Mouse (Mus musculus) liver, postnatal 0 days (tissue): Measurements from ENCODE around the gene Fads2. TPM values are rescaled to one million over a fixed set of nuclear protein-coding genes. Genes with fewer than 3 reads are reported as not detected.
A peak's percentile ranks its signal among the peaks of the same experiment; 100 is the strongest.

Experiments used
- ATAC-seq: fragments of 200-750 bp; cut with Nextera tagmentation; 2 replicates; pipeline ENCODE4 v1.8.0; 2017; ENCODE audit warnings: mild to moderate bottlenecking, moderate library complexity
- DNase-seq: peaks from one replicate; pipeline ENCODE4 v3.0.0-alpha.2; 2016
- H3K27ac ChIP-seq: fragments of 300-500 bp; sonication (generic); 2 replicates; pipeline ENCODE4 v1.5.1; 2014; ENCODE audit warnings: antibody characterized with exemption, moderate library complexity, mild to moderate bottlenecking, low read depth
- H3K27me3 ChIP-seq: fragments of 300-500 bp; sonication (generic); 2 replicates; pipeline ENCODE4 v1.6.1; 2014; ENCODE audit warnings: low read length, control low read depth, mixed read lengths; ENCODE audit not compliant: insufficient read depth
- H3K36me3 ChIP-seq: fragments of 300-500 bp; sonication (generic); replicated peaks from 2 replicates; pipeline ENCODE4 v1.6.1; 2014; ENCODE audit warnings: mild to moderate bottlenecking, control low read depth, low read length, moderate library complexity, mixed read lengths; ENCODE audit not compliant: insufficient read depth
- H3K4me1 ChIP-seq: fragments of 300-500 bp; sonication (generic); 2 replicates; pipeline ENCODE4 v1.6.1; 2014; ENCODE audit warnings: antibody characterized with exemption, mild to moderate bottlenecking, control low read depth; ENCODE audit not compliant: insufficient read depth
- H3K4me2 ChIP-seq: fragments of 300-500 bp; sonication (generic); 2 replicates; pipeline ENCODE4 v1.6.1; 2014; ENCODE audit warnings: low read depth, mild to moderate bottlenecking, low read length, moderate library complexity, mixed read lengths
- H3K4me3 ChIP-seq: fragments of 300-500 bp; sonication (generic); 2 replicates; pipeline ENCODE4 v1.5.1; 2014; ENCODE audit warnings: low read depth, low read length
- H3K9ac ChIP-seq: fragments of 300-500 bp; sonication (generic); replicated peaks from 2 replicates; pipeline ENCODE4 v1.6.1; 2014; ENCODE audit warnings: mild to moderate bottlenecking, moderate library complexity
- H3K9me3 ChIP-seq: fragments of 300-500 bp; sonication (generic); 2 replicates; pipeline ENCODE4 v1.6.1; 2016; ENCODE audit warnings: mild to moderate bottlenecking, control low read depth, low read length, mixed read lengths
- CTCF ChIP-seq: sonication (generic); IDR thresholded peaks from 2 replicates; pipeline ENCODE4 v1.5.1; 2016; ENCODE audit warnings: antibody characterized with exemption, low read depth
- EP300 ChIP-seq: IDR thresholded peaks from 2 replicates; pipeline ENCODE4 v1.6.1; 2016; ENCODE audit warnings: antibody characterized with exemption, low read depth, mild to moderate bottlenecking
- WGBS: fragments of 180-500 bp; shearing (Covaris S2); extraction: QIAGEN DNeasy Blood & Tissue Kit; methylation state at CpG from one replicate; pipeline ENCODE4 v1.1.7; 2014; ENCODE audit not compliant: insufficient replicate concordance; 5-methylcytosine and 5-hydroxymethylcytosine counted together
- polyA plus RNA-seq: library from polyadenylated mRNA; unstranded; fragments of >200 nt; fragmentation: Nextera tagmentation; extraction: Ambion mirVana; gene quantifications from 2 replicates; pipeline ENCODE4 v1.2.1, GENCODE M21; 2015

Gene Fads2
- polyA plus RNA-seq, 1 experiment from 2014 or later, result 216 TPM

GRCm38 (mm10) chr19:10038910-10039309 is 62.6 kb downstream of the Fads2 start:
- H3K9ac ChIP-seq, result no peak overlapping the region
- H3K27me3 ChIP-seq, result no peaks in the 10 kb centered on the region
- no peak for DNase-seq
- no peak for ATAC-seq
- TF ChIP-seq CTCF (no peak), EP300 (no peak)
- peaks cover 29% of the 10 kb centered on the region for H3K4me1 ChIP-seq
- peaks cover 26% of the 10 kb centered on the region for H3K36me3 ChIP-seq
- H3K4me3 ChIP-seq, result no peak overlapping the region
- 50% methylated on average over 3 of the region's 3 CpGs for WGBS
- H3K9me3 ChIP-seq, result no peaks in the 10 kb centered on the region
- H3K27ac ChIP-seq, result no peak overlapping the region
- H3K4me2 ChIP-seq, result no peak overlapping the region

- peaks cover 25% of the 10 kb centered on the region for H3K4me1 ChIP-seq
- no peak for ATAC-seq
- no peak for DNase-seq
- TF ChIP-seq EP300 (no peak), CTCF (no peak)
- no peak overlapping the region for H3K4me2 ChIP-seq
- peaks cover 30% of the 10 kb centered on the region for H3K36me3 ChIP-seq
- H3K4me3 ChIP-seq, result no peak overlapping the region
- no peaks in the 10 kb centered on the region for H3K9me3 ChIP-seq
- WGBS, result 80% methylated on average over 3 of the region's 3 CpGs
- no peak overlapping the region for H3K9ac ChIP-seq
- no peaks in the 10 kb centered on the region for H3K27me3 ChIP-seq
- H3K27ac ChIP-seq, result no peak overlapping the region
Measured at GRCm38 (mm10) chr19:10038364-10038763, 63.2 kb downstream of the Fads2 start.

GRCm38 (mm10) chr19:10037534-10037933 is 64.0 kb downstream of the Fads2 start:
- ATAC-seq, result no peak
- Histone ChIP-seq H3K4me1 (peaks cover 20% of the 10 kb centered on the region), H3K9me3 (no peaks in the 10 kb centered on the region), H3K36me3 (peaks cover 36% of the 10 kb centered on the region), H3K27me3 (no peaks in the 10 kb centered on the region), H3K4me3 (no peak overlapping the region), H3K4me2 (no peak overlapping the region), H3K27ac (no peak overlapping the region), H3K9ac (no peak overlapping the region)
- TF ChIP-seq CTCF (no peak), EP300 (no peak)
- WGBS, result 65% methylated on average over 2 of the region's 2 CpGs
- no peak for DNase-seq

- no peak overlapping the region for H3K4me3 ChIP-seq
- 0 out of 2 replicates have a peak, but pooled peaks cover 2% of the 10 kb centered on the region for H3K4me1 ChIP-seq
- H3K9me3 ChIP-seq, result no peaks in the 10 kb centered on the region
- DNase-seq (peak; percentile 90), ATAC-seq (peak; percentile 69)
- TF ChIP-seq EP300 (no peak), CTCF (peak; percentile 98)
- H3K27me3 ChIP-seq, result no peaks in the 10 kb centered on the region
- 67% methylated on average over 8 of the region's 8 CpGs for WGBS
- H3K36me3 ChIP-seq, result peaks cover 58% of the 10 kb centered on the region
- no peak overlapping the region for H3K27ac ChIP-seq
- H3K9ac ChIP-seq, result no peak overlapping the region
- no peak overlapping the region for H3K4me2 ChIP-seq
Measured at GRCm38 (mm10) chr19:10034785-10035447, 66.6 kb downstream of the Fads2 start.

- Histone ChIP-seq H3K4me1 (0 out of 2 replicates have a peak, but pooled peaks cover 2% of the 10 kb centered on the region), H3K4me3 (no peak overlapping the region)
Measured at GRCm38 (mm10) chr19:10034356-10034755, 67.2 kb downstream of the Fads2 start.

GRCm38 (mm10) chr19:10033211-10033973 is 68.2 kb downstream of the Fads2 start:
- DNase-seq (peak; percentile 64), ATAC-seq (peak; percentile 68)
- WGBS, result 42% methylated on average over 8 of the region's 8 CpGs
- TF ChIP-seq EP300 (no peak), CTCF (peak; percentile 97)
- H3K36me3 ChIP-seq, result peaks cover 70% of the 10 kb centered on the region
- H3K27ac ChIP-seq, result no peak overlapping the region
- no peak overlapping the region for H3K4me3 ChIP-seq
- H3K9me3 ChIP-seq, result no peaks in the 10 kb centered on the region
- no peak overlapping the region for H3K4me2 ChIP-seq
- H3K27me3 ChIP-seq, result no peaks in the 10 kb centered on the region
- H3K4me1 ChIP-seq, result 0 out of 2 replicates have a peak, but pooled peaks cover 2% of the 10 kb centered on the region
- no peak overlapping the region for H3K9ac ChIP-seq

More at GRCm38 (mm10) chr19:10034356-10034755, 67.2 kb downstream of the Fads2 start:
- ATAC-seq (peak; percentile 3; the same call in 1 of the 2 replicates), DNase-seq (no peak)
- no peak overlapping the region for H3K4me2 ChIP-seq
- no peak overlapping the region for H3K9ac ChIP-seq
- H3K9me3 ChIP-seq, result no peaks in the 10 kb centered on the region
- H3K36me3 ChIP-seq, result peaks cover 63% of the 10 kb centered on the region
- 89% methylated on average over 5 of the region's 5 CpGs for WGBS
- no peaks in the 10 kb centered on the region for H3K27me3 ChIP-seq
- TF ChIP-seq CTCF, result no peak
- no peak for TF ChIP-seq EP300
- H3K27ac ChIP-seq, result no peak overlapping the region
